Mouse (Mus musculus): ENCODE measurements around the gene Pde4a. TPM values are rescaled to one million over a fixed set of nuclear protein-coding genes. Genes with fewer than 3 reads are reported as not detected.
A peak's percentile ranks its signal among the peaks of the same experiment; 100 is the strongest.

Gene Pde4a
- polyA plus RNA-seq, 1 experiment from 2014 or later, result 5.4 TPM

DNA sequence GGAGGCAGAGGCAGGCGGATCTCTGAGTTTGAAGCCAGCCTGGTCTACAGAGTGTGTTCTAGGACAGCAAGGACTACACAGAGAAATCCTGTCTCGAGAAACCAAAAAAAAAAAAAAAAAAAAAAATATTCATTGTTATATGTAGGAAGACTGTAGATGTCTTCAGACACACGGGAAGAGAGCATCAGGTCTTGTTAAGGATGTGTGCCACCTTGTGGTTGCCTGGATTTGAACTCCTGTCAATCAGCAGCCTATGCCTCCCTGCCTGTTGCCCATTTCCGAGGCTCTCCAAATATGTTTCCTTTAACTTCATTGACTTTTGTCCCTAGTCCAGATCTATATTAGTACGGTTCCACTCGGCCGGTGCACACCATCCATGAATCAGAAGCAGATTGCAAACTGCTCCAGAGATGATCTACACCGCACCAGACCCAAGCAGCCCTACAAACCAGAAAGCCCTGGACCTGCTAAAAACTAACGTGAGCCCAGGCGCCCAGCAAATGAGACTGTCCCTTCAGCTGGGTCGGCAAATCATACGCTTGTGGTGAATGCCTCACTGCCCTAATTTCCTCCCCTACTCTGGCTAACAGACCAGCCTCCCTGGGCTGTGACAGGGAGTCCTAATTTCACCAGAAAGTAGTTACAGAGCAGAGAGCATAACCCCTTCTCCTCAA is 33.3 kb upstream of the Pde4a start:
- no peaks in the 10 kb centered on the region for H3K9me3 ChIP-seq (ENCODE audit: control insufficient read depth, low read length)
- DNase-seq (ENCODE audit: low spot score), result no peak
- H3K9ac ChIP-seq (ENCODE audit: low read depth, low read length), result no peak overlapping the region
- WGBS, result 75% methylated on average over 12 of the region's 12 CpGs
- no peak overlapping the region; the same call in 1 of the 2 replicates for H3K4me2 ChIP-seq
- H3K4me3 ChIP-seq (ENCODE audit: low read depth, low read length), result no peak overlapping the region
- H3K27ac ChIP-seq (ENCODE audit: low read depth, low read length), result no peak overlapping the region
- peaks cover 9% of the 10 kb centered on the region for H3K4me1 ChIP-seq (replicated peaks; ENCODE audit: control insufficient read depth, insufficient read depth, low read length)
- no peaks in the 10 kb centered on the region for H3K27me3 ChIP-seq (replicated peaks; ENCODE audit: control insufficient read depth, insufficient read depth, low read length)
- H3K36me3 ChIP-seq (ENCODE audit: control insufficient read depth, insufficient read depth, low read length), result 0 out of 2 replicates have a peak, but pooled peaks cover 2% of the 10 kb centered on the region
- ATAC-seq (replicated peaks; ENCODE audit: low FRiP score), result no peak

DNA sequence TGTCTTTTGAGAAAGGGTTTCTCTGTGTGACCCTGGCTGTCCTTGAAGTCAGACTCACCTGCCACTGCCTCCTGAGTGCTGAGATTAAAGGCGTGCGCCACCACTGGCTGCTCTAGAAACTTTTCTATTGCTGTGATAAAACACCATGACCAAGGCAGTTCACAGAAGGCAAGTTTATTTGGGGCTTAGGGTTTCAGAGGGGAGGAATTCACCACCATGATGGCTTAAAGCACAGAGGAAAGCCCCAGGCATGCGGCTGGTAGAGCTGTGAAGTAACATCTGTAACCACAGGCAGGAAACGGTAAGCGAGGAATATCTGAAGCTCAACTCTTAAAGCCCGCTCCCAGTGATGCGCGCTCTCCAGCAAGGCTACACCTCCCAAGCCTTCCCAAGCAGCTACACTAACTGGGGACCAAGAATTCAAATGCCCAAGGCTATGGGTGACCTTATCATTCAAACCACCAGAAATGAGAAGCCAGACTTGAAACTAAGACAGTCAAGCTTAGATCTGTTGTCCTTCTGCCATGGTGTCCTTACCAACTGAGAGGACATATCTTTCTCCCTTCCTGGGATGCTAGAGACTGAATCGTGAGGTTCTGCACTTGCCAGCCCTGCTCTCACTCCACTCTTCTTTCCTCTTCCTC is 32.3 kb upstream of the Pde4a start:
- ATAC-seq (replicated peaks; ENCODE audit: low FRiP score) (no peak), DNase-seq (ENCODE audit: low spot score) (no peak)
- peaks cover 9% of the 10 kb centered on the region for H3K4me1 ChIP-seq (replicated peaks; ENCODE audit: control insufficient read depth, insufficient read depth, low read length)
- 0 out of 2 replicates have a peak, but pooled peaks cover 2% of the 10 kb centered on the region for H3K36me3 ChIP-seq (ENCODE audit: control insufficient read depth, insufficient read depth, low read length)
- no peak overlapping the region for H3K27ac ChIP-seq (ENCODE audit: low read depth, low read length)
- no peak overlapping the region for H3K4me3 ChIP-seq (ENCODE audit: low read depth, low read length)
- H3K9me3 ChIP-seq (ENCODE audit: control insufficient read depth, low read length), result no peaks in the 10 kb centered on the region
- no peak overlapping the region for H3K4me2 ChIP-seq
- H3K9ac ChIP-seq (ENCODE audit: low read depth, low read length), result no peak overlapping the region
- H3K27me3 ChIP-seq (replicated peaks; ENCODE audit: control insufficient read depth, insufficient read depth, low read length), result no peaks in the 10 kb centered on the region
- WGBS, result 52% methylated on average over 9 of the region's 9 CpGs

DNA sequence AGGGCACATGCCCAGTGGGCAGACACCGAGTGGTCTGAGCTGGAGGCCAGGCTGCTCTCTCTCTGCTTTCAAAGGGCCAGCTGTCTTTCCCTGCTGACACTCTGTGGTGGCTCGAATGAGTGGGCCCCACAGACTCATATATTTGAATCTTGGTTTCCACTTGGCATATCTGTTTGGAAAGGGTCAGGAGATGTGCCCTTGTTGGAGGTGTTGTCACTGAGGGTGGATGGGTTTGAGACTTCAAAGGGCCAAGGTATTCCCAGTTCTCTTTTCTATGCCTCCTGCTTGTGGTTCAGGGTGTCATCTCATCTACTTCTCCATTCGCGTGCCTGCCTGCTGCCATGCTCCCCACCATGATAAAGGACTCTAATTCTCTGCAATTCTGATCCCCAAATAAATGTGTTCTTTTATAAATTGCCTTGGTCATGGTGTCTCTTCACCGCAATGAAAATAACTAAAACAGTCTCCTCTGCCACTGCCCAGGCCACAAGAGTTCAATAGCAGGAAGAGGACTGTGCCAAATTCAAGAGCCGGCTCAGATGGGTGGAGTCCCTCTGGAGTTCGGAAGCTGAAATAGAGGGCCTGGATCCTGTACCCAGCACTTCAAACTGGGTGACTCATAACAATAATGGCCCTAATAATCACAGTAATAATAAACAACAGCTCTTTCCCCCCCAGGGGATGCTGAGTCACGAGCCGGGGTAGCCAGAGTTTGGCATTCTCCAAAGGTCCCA is 30.8 kb upstream of the Pde4a start:
- ATAC-seq (replicated peaks; ENCODE audit: low FRiP score), result no peak
- no peaks in the 10 kb centered on the region for H3K27me3 ChIP-seq (replicated peaks; ENCODE audit: control insufficient read depth, insufficient read depth, low read length)
- no peak overlapping the region for H3K4me3 ChIP-seq (ENCODE audit: low read depth, low read length)
- 64% methylated on average over 9 of the region's 9 CpGs for WGBS
- no peaks in the 10 kb centered on the region for H3K9me3 ChIP-seq (ENCODE audit: control insufficient read depth, low read length)
- peak overlapping the region; percentile 5; the same call in 1 of the 2 replicates for H3K27ac ChIP-seq (ENCODE audit: low read depth, low read length)
- peaks cover 7% of the 10 kb centered on the region for H3K36me3 ChIP-seq (ENCODE audit: control insufficient read depth, insufficient read depth, low read length)
- DNase-seq (ENCODE audit: low spot score), result no peak
- no peak overlapping the region for H3K4me2 ChIP-seq
- H3K4me1 ChIP-seq (replicated peaks; ENCODE audit: control insufficient read depth, insufficient read depth, low read length), result peaks cover 9% of the 10 kb centered on the region
- no peak overlapping the region for H3K9ac ChIP-seq (ENCODE audit: low read depth, low read length)

DNA sequence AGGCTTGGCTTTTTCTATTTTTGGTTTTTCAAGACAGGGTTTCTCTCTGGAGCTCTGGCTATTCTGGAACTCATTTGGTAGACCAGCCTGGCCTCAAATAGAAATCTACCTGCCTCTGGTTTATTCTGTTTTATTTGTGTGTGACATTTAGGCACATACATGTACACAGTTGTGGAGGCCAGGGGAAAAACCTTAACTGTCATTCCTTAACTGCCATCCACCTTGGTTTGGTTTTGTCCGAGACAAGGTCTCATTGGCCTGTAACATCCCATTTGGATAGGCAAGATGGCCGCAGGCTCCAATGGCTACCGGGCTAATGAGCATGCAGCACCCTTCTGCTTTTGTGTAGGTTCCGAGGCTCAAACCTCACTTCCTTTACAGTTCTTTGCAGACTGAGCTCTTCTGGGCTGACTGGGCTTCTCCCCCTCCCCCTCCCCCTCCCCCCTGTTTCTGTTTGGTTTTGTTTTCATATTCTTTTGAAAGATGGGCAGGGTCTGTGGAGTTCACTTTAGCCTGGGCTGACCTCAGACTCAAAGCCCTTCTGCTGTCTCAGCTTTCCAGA is 30.1 kb upstream of the Pde4a start:
- H3K9ac ChIP-seq (ENCODE audit: low read depth, low read length), result no peak overlapping the region
- WGBS, result 74% methylated on average over 4 of the region's 4 CpGs
- peaks cover 13% of the 10 kb centered on the region for H3K36me3 ChIP-seq (ENCODE audit: control insufficient read depth, insufficient read depth, low read length)
- no peak overlapping the region; the same call in 1 of the 2 replicates for H3K27ac ChIP-seq (ENCODE audit: low read depth, low read length)
- no peak overlapping the region for H3K4me3 ChIP-seq (ENCODE audit: low read depth, low read length)
- no peaks in the 10 kb centered on the region for H3K9me3 ChIP-seq (ENCODE audit: control insufficient read depth, low read length)
- no peak for ATAC-seq (replicated peaks; ENCODE audit: low FRiP score)
- H3K4me1 ChIP-seq (replicated peaks; ENCODE audit: control insufficient read depth, insufficient read depth, low read length), result peaks cover 7% of the 10 kb centered on the region
- no peaks in the 10 kb centered on the region for H3K27me3 ChIP-seq (replicated peaks; ENCODE audit: control insufficient read depth, insufficient read depth, low read length)
- no peak for DNase-seq (ENCODE audit: low spot score)
- no peak overlapping the region for H3K4me2 ChIP-seq

DNA sequence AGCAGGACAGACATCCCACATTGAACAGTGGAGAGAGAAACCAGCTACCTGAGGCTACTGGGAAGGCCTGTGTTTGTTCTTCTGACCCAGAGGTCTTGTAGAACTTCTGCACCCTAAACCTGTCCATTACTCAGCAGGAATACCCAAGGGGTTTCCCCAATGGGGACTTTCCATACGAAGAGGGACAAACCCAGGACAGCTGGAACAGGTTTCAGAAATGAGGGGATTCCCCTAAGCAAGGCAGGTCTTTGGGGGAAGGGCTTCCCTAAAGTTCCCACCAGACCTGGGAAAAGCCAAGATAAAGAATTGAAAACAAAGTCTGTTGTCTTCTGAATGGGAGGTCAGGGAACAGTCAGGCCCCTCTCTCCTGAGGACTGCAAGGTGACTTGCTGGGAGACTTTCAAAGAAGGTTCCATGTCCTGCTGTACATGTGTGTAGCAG is 29.6 kb upstream of the Pde4a start:
- 46% methylated on average over 1 of the region's 1 CpGs for WGBS
- no peak overlapping the region for H3K4me2 ChIP-seq
- H3K27ac ChIP-seq (ENCODE audit: low read depth, low read length), result no peak overlapping the region
- no peaks in the 10 kb centered on the region for H3K27me3 ChIP-seq (replicated peaks; ENCODE audit: control insufficient read depth, insufficient read depth, low read length)
- ATAC-seq (replicated peaks; ENCODE audit: low FRiP score) (no peak), DNase-seq (ENCODE audit: low spot score) (no peak)
- H3K9me3 ChIP-seq (ENCODE audit: control insufficient read depth, low read length), result no peaks in the 10 kb centered on the region
- peaks cover 5% of the 10 kb centered on the region; the same call in 1 of the 2 replicates for H3K4me1 ChIP-seq (replicated peaks; ENCODE audit: control insufficient read depth, insufficient read depth, low read length)
- no peak overlapping the region; the same call in 1 of the 2 replicates for H3K9ac ChIP-seq (ENCODE audit: low read depth, low read length)
- peaks cover 18% of the 10 kb centered on the region for H3K36me3 ChIP-seq (ENCODE audit: control insufficient read depth, insufficient read depth, low read length)
- no peak overlapping the region for H3K4me3 ChIP-seq (ENCODE audit: low read depth, low read length)

DNA sequence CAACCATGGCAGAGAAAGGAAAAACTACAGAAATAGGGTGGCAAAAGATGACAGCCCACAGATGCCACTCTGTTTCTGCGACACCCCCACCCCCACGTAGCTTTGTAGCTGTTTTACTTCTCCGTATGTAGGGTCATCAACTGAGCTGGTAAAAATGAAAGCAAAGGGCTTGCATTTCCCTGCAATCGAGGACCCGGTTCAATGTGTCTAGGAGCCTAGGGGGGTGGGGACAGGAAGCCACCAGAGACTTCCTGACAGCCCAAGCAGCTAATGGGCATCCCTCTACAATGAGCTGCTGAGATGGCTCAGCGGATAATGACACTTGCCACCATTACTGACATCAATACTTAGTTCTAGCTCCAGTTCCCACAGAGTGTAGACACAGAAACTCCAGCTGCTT is 29.1 kb upstream of the Pde4a start:
- ATAC-seq (replicated peaks; ENCODE audit: low FRiP score), result no peak
- no peak overlapping the region for H3K27ac ChIP-seq (ENCODE audit: low read depth, low read length)
- H3K36me3 ChIP-seq (ENCODE audit: control insufficient read depth, insufficient read depth, low read length), result peaks cover 22% of the 10 kb centered on the region
- H3K27me3 ChIP-seq (replicated peaks; ENCODE audit: control insufficient read depth, insufficient read depth, low read length), result no peaks in the 10 kb centered on the region
- no peak overlapping the region; the same call in 1 of the 2 replicates for H3K9ac ChIP-seq (ENCODE audit: low read depth, low read length)
- 58% methylated on average over 6 of the region's 6 CpGs for WGBS
- no peak overlapping the region for H3K4me2 ChIP-seq
- peaks cover 5% of the 10 kb centered on the region; the same call in 1 of the 2 replicates for H3K4me1 ChIP-seq (replicated peaks; ENCODE audit: control insufficient read depth, insufficient read depth, low read length)
- no peak for DNase-seq (ENCODE audit: low spot score)
- no peaks in the 10 kb centered on the region for H3K9me3 ChIP-seq (ENCODE audit: control insufficient read depth, low read length)
- no peak overlapping the region for H3K4me3 ChIP-seq (ENCODE audit: low read depth, low read length)

DNA sequence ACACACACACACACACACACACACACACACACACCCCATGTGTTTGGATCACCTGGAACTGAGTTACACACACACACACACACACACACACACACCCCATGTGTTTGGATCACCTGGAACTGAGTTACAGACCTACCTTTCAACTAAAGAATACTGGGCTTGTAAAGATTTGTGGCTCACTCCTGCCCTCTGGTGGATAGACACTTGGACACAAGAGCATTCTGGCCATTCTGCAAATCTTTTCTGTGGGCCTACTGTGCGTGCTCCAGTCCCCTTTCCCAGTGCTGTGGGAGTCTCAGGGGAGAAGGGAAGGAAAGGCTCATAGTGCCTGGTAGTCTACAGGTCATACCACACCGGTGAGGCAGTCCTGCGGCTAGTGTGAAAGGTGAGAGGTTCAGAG is 28.3 kb upstream of the Pde4a start:
- H3K9me3 ChIP-seq (ENCODE audit: control insufficient read depth, low read length), result no peaks in the 10 kb centered on the region
- no peaks in the 10 kb centered on the region for H3K27me3 ChIP-seq (replicated peaks; ENCODE audit: control insufficient read depth, insufficient read depth, low read length)
- 48% methylated on average over 3 of the region's 3 CpGs for WGBS
- no peak overlapping the region for H3K27ac ChIP-seq (ENCODE audit: low read depth, low read length)
- H3K4me3 ChIP-seq (ENCODE audit: low read depth, low read length), result no peak overlapping the region
- no peak for DNase-seq (ENCODE audit: low spot score)
- no peak overlapping the region for H3K9ac ChIP-seq (ENCODE audit: low read depth, low read length)
- H3K4me1 ChIP-seq (replicated peaks; ENCODE audit: control insufficient read depth, insufficient read depth, low read length), result peaks cover 5% of the 10 kb centered on the region; the same call in 1 of the 2 replicates
- peak; percentile 29; the same call in 1 of the 2 replicates for ATAC-seq (replicated peaks; ENCODE audit: low FRiP score)
- H3K4me2 ChIP-seq, result no peak overlapping the region
- H3K36me3 ChIP-seq (ENCODE audit: control insufficient read depth, insufficient read depth, low read length), result peaks cover 29% of the 10 kb centered on the region

DNA sequence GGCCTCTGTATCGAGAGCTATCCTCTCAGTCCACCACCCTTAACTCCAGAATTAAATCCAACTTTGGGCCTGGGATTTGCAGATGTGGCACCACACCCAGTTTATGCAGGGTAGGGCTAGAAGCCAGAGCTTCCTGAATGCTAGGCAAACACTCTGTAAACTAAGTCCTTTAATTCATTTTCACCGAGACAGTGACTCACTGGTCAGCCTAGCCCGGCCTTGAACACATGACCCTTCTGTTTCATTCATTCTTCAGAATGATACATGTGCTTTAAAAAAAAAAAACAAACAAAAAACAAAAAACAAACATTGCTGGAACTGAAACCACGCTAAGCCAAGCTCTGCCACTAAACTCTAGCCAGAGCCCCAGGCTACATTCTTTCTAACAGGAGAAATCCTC is 27.1 kb upstream of the Pde4a start:
- Histone ChIP-seq H3K27ac (ENCODE audit: low read depth, low read length) (no peak overlapping the region), H3K4me3 (ENCODE audit: low read depth, low read length) (no peak overlapping the region), H3K4me2 (no peak overlapping the region), H3K9ac (ENCODE audit: low read depth, low read length) (no peak overlapping the region), H3K4me1 (replicated peaks; ENCODE audit: control insufficient read depth, insufficient read depth, low read length) (peaks cover 5% of the 10 kb centered on the region; the same call in 1 of the 2 replicates), H3K36me3 (ENCODE audit: control insufficient read depth, insufficient read depth, low read length) (peaks cover 41% of the 10 kb centered on the region), H3K9me3 (ENCODE audit: control insufficient read depth, low read length) (no peaks in the 10 kb centered on the region), H3K27me3 (replicated peaks; ENCODE audit: control insufficient read depth, insufficient read depth, low read length) (no peaks in the 10 kb centered on the region)
- 69% methylated on average over 4 of the region's 4 CpGs for WGBS
- DNase-seq (ENCODE audit: low spot score) (no peak), ATAC-seq (replicated peaks; ENCODE audit: low FRiP score) (no peak)

All from liver, embryonic 11.5 days (tissue).